Mouse (Mus musculus): ENCODE results near the gene Erich6. TPM values are rescaled to one million over a fixed set of nuclear protein-coding genes. Genes with fewer than 3 reads are reported as not detected.
"Not testable (repeated sequence)": the region's sequence is repeated elsewhere in the genome, so short reads cannot be mapped to it uniquely, and the experiment has no call there.

Gene Erich6
- total RNA-seq, 1 experiment from 2014 or later = not detected

DNA sequence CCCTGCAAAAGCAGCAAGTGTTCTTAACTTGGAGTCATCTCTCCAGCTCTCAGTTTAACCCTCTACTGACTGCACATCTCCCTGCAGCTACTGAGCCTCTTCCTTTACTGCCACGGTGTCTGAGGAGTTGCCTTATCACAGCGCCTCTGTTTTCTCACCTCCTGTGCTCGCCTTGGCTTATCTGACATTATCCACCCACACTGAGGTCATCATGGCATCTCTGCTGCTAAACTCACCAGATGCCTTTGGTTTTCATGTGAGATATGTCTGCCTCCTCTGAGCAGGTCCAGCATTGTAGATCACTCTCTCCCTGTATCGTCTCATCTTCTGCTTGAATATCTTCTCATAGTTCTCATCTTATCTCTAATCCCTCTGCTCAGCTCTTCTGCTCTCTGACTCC lies 13.3 kb upstream of the Erich6 start:
- ATAC-seq (replicated peaks; ENCODE audit: low read depth, poor library complexity, severe bottlenecking) = no peak

GRCm38 (mm10) chr3:58647179-58647578 lies 10.2 kb upstream of the Erich6 start:
- no peak for ATAC-seq (replicated peaks; ENCODE audit: low read depth, poor library complexity, severe bottlenecking)

DNA sequence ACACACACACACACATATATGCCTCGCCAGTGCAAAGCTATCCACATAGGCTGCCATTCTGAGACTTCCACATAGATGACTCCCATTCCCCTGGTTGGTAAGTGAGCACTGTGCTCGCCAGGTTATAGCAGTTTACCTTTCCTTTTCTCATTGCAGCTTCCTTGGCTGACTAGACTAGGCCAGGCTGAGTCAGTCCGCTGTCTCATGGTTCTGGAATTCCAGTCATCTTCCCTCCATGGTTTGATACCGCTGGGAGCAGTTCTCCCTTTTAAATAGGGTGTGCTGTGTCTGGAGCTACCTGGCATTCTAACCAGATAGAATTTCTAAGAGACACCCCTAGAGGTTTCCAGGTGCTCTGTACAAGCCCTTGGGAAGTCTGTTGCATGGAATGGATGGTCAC lies 9.2 kb upstream of the Erich6 start:
- no peak for ATAC-seq (replicated peaks; ENCODE audit: low read depth, poor library complexity, severe bottlenecking)

GRCm38 (mm10) chr3:58631693-58632092 lies 5.3 kb downstream of the Erich6 start:
- no peak for ATAC-seq (replicated peaks; ENCODE audit: low read depth, poor library complexity, severe bottlenecking)

DNA sequence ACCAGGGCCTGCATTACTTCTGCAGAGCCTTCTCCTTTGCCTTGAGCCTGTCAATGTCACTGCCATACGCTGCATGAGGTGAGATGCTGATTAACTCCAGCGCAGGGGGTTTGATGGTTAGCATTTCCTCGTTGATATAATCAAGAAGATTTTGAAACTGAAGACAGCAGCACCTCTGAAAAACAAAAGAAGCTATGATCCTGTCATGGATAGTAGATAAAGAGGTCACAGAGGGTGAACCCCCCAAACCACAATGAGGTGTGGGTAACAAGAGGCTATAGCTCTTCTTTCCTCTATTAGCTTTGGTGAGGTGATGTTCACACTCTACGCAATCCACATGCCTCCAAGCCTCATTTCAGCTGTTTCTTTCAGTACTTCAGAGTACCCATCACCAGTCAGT lies 12.0 kb downstream of the Erich6 start:
- ATAC-seq (replicated peaks; ENCODE audit: low read depth, poor library complexity, severe bottlenecking) = no peak

DNA sequence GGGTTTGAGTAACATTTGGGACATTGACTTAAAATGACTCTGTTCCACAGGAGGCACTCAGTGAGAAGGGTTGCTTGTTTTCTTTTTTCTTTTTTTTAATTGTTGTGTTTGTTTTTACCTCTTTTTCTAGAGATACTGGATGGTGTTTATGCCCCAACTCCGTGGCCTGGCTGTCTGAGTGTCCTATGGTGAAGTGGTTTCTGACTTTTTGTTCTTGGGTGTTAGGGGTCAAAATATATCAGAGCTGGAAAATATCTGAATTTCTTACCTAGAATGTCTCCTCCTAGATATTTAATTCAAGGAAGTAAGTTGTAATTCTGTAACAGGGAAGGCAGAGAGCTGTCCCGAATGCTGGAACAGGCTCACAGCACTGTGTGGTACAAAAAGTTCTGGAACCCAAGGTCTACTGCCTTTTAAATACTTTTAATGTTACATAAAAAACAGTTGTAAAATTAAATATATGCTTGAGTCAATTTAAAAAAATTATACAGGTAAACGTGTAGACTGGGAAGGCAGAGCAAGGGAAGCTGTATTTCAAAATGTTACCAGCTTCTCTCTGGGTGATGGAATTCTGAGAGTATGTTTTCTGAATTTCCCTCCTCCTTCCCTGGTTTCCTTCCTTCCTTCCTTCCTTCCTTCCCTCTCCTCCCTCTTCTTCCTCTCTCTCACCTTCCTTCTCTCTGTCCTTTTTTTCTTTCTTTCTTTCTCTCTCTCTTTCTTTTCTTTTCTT lies 14.2 kb downstream of the Erich6 start:
- ATAC-seq (replicated peaks; ENCODE audit: low read depth, poor library complexity, severe bottlenecking) = no peak

GRCm38 (mm10) chr3:58621066-58621465 lies 15.9 kb downstream of the Erich6 start:
- ATAC-seq (replicated peaks; ENCODE audit: low read depth, poor library complexity, severe bottlenecking) = no peak

GRCm38 (mm10) chr3:58609985-58610384 lies 27.0 kb downstream of the Erich6 start:
- no peak for ATAC-seq (replicated peaks; ENCODE audit: low read depth, poor library complexity, severe bottlenecking)

- no peak for ATAC-seq (replicated peaks; ENCODE audit: low read depth, poor library complexity, severe bottlenecking)
Measured at GRCm38 (mm10) chr3:58608506-58608905, 28.5 kb downstream of the Erich6 start.

DNA sequence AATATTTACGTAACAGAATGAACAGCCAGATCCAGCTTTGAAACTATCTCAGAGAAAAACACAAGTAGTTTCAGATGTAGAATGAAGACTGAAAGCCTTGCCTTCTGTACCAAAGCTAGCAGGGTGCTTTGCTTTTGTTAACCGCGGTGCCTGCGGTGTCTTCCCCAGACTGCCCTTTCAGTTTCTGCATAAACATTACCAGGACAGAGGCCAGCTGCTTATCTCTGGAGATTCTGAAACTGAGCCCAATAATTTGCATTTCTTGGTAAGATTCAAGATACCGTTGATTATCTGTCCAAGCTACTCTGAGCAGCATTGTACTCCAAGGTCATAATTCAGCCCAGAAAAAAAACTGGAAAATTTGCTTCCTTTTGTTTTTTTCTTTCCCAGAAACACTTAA lies 43.4 kb downstream of the Erich6 start:
- no peak for ATAC-seq (replicated peaks; ENCODE audit: low read depth, poor library complexity, severe bottlenecking)

DNA sequence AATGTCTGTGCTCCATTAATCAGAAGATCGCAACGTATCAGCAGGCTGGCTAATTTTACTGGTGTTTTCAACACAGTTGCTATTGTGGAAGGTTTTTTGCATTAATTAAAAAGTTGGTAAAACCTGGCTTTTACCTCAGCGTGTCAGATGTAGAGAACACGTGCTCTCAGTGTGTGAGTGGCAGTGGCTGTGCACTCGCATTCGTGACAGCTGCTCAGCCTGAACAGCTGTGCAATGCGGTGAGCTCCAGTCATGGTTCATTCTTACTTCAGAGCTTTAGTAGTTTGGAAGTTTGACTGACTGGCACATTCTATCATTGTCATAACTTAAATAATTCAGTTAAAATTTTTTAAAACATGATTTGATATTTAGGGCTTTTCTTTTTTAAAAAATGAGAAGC lies 44.3 kb downstream of the Erich6 start:
- not testable (repeated sequence) for ATAC-seq (replicated peaks; ENCODE audit: low read depth, poor library complexity, severe bottlenecking)

- ATAC-seq (replicated peaks; ENCODE audit: low read depth, poor library complexity, severe bottlenecking) = not testable (repeated sequence)
Measured at GRCm38 (mm10) chr3:58590544-58590943, 46.5 kb downstream of the Erich6 start.

DNA sequence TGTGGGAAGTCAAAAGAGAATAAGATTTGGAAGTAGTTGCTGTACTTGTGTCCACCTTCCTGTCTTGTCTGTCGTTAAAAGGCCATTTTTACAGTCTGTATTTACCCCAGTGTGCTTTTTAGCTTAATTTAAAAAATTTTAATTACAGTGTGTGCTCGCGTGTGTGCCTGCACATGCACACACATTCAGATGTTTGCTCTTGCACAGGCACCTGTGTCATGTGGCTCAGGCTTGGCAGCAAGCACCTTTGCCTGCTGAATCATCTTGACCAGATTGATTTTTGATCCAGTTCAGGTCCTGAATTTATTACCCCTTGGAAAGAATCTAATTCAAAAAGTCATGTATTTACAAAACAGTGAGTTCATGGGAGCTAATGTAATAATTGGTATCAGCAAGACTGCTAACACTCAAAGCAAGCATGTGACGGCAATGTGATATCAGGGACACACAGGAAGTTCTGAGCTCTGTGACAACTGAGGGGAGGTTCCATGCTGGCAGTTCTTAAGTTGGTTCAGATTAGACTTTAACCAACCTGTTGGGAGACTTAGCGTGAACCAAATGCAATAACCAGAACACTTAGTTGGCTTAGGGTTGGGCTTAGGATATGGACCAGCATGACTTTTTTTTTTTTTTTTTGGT lies 54.1 kb downstream of the Erich6 start:
- peak; percentile 85 for ATAC-seq (replicated peaks; ENCODE audit: low read depth, poor library complexity, severe bottlenecking)

GRCm38 (mm10) chr3:58582297-58582696 lies 54.7 kb downstream of the Erich6 start:
- peak; percentile 34; the same call in 1 of the 2 replicates for ATAC-seq (replicated peaks; ENCODE audit: low read depth, poor library complexity, severe bottlenecking)

DNA sequence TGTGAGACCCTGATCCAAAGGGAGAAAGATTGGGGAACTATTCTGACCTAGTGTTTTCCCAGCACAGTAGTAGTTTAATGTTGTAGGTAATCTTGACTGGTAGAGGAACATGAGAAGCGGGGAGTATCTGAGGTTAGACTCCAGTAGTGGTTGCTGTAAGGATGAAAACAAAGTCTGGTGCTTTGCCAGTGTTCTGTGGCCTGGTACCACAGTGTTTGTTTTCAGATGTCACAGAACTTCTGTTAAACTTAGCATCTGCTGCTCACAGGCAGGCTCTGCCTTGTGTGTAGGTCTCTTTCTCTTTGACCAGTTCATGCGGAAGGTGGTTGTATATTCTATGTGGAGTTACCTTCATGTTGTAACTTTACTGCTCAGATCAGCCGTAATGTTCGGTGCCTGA lies 55.5 kb downstream of the Erich6 start:
- 0 out of 2 replicates have a peak, but pooled peaks have one; percentile 10 for ATAC-seq (replicated peaks; ENCODE audit: low read depth, poor library complexity, severe bottlenecking)

DNA sequence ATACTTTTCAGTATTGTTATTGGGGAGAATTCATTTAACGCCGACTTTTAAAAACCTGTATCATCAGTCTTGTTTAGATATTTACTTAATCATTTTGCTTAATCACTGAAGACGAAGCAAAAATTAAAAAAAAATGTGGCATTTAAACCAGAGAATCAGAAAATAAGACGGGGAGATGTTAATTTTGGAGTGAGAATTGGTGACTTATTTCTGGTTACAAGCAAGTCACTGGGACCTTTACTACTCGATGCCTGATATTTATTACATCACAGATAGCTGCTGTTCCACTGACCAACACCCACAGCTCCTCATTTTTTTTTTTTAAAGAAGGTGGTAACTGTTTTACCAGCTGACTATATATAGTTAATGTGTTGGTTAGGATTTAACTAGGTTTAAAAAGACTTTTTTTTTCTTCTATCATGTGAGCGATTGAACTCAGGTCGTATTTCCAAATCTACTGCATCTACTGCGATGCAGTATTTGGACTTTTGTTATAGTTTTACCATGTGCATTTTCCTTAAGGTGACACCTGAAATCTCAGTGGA lies 59.4 kb downstream of the Erich6 start:
- ATAC-seq (replicated peaks; ENCODE audit: low read depth, poor library complexity, severe bottlenecking) = no peak

DNA sequence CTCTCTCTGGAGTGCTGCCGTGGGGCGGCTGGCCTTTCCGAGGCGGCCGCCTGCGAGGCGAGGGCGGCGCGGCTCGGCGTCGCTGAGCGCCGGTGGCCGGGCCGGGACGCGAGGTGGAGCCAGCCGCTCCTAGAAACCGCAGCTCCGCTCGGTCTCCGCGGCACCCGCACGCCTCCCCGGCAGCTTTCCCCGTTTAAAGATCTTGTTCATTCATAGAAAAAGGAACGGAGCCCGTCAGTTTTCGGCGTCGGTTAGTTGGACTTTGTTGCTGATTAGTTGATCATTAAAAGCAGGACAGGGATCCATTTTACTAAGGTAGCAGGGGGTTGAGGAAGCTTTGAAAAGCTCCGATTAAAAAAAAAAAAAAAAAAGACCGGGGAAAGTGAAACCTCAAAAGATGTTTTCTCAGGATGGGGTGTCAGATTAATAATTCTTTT lies 59.9 kb downstream of the Erich6 start:
- peak; percentile 46 for ATAC-seq (replicated peaks; ENCODE audit: low read depth, poor library complexity, severe bottlenecking)

- ATAC-seq (replicated peaks; ENCODE audit: low read depth, poor library complexity, severe bottlenecking) = peak; percentile 94
Measured at GRCm38 (mm10) chr3:58576137-58577066, 60.6 kb downstream of the Erich6 start, which contains the start of gene Selenot. Selenot (plus strand) TSS chr3:58576636.

- no peak for ATAC-seq (replicated peaks; ENCODE audit: low read depth, poor library complexity, severe bottlenecking)
Measured at GRCm38 (mm10) chr3:58570821-58571220, 66.2 kb downstream of the Erich6 start.

Data from common myeloid progenitor, adult 5-6 weeks (primary cell).